Mouse (Mus musculus) embryo, embryonic 9.5 days (tissue): ENCODE measurements at regions not wholly inside any gene's neighbourhood (a gene's known extent, or its start where the extent isn't known, plus 50 kb on each side); places are given as distances from the start of the nearest gene placed in this dataset.

ENCODE experiments used
- DNase-seq: peaks from one replicate; pipeline ENCODE4 v3.0.0-alpha.2; 2017; ENCODE audit errors: extremely low spot score

DNA sequence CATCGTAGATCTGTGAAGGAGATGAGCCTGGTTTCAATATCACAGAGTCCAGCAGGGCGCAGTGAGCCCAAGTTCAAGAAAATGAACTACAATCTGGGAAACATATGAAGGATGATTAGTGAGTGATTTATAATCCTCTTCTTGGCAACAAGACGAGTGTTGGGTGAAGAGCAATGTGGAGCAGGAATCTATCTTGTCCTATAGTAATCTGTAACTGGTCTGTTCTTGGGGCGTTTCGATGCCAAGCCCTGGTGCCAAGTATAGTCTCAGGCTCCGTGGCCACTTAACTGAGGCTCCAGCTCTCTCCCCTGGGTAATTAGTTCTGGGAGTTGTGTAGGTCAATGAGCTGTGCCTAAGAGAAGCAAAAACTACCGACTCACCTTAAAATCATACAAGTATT, 154.4 kb upstream of the Gorab start:
- DNase-seq, result no peak

DNA sequence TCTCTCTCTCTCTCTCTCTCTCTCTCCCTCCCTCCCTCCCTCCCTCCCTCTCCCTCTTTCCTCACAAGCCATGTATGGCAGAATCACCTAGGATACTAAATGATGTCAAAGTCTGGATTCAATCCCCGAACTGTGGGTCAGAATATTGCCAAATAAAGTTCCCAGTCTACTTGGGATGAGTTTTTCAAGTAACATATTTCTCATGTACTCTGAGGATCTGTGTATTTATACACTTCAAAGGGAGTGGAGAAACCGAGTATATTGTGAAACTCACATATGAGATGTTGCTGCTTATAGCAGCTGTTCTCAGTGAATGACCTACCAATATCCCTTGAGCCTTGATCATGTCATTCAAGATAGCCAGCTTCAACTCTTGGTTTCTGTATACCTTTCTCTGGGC, 151.7 kb upstream of the Gorab start:
- no peak for DNase-seq

DNA sequence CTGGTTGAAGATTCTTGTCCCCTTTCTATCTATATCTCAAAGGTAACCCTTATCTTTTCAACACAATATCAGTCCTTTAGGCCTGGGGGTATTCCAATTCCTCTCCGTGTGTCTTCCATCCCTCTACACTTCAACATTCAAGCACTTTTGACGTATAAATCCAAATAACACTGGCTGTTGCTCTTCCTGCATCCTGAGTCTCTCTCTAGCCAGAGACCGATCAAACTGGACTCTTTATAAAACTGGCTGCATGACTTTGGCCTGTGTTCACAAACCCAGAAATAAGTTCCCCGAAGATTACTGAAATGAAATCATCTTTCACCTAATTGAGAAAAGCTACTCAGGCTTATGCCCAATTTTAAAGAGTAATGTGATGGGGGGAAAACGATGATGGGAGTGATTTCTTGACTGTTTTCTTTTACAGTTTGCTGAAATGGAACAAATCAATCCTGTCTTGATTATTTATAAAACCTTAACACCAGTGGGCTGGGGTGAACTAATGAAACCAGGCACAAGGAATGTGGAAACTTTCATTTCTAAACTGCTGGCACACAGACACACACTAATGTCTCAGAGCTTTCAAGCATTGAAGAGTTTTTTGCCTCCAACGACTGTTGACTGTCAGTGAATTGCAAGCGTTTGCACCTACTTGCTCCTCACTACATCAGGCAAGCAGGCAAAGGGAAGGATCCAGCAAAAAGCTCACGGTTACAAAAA, 135.5 kb upstream of the Gorab start:
- DNase-seq, result no peak

DNA sequence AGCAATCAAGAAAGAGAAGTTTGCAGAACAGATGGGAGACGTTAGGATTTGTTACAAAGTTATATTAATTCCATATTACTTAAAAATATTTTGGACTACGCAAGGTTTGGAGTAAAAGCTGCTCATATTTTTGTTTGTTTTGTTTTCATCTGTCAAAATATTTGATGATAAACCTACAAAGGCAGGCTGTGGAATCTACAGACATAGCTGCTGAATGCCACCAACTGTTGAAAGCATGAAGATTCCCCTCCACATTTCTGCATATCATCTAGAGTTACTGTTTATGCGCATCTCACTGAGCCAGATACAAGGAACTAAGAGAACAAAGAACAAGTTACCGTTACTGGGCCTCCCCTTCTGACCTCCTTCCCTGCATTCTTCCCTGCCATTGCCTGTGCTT, 127.1 kb upstream of the Gorab start:
- DNase-seq, result no peak

DNA sequence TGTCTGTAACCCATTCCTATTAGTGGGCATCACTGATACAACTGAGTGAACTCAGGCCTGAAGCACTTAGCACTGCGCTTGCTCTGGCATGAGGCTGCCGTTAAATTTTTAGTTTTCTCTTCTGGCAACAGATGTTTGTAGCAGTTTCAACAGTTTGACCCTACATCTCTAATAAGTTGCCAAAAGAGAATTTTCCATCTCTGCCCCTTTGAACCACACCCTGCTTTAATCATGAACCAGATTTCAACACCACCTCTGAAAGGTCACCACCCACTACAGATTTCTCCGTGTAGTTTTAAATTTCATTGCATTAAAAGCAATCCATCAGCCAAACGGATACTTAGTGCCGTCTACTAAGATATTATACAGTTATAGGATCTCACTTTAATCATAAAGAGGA, 114.5 kb upstream of the Gorab start:
- no peak for DNase-seq

DNA sequence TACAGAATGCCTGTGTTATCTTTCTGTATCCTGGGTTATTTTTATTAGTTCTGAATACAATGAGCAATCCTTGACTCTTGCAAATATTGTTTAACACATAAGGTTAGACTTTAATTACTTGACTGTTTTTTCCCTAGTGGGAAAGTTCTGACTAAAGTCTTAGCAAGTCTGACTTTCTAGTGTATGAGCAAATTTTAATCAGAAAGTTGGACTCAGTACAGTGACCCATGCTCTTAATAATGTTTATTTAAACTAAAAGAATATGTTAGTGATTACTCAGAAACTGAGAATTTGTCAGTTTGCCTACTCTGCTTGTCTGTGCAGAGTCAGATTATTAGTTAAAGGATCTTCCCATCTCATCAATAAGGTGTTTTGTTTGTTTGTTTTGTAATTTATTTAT, 109.4 kb upstream of the Gorab start:
- DNase-seq, result no peak

DNA sequence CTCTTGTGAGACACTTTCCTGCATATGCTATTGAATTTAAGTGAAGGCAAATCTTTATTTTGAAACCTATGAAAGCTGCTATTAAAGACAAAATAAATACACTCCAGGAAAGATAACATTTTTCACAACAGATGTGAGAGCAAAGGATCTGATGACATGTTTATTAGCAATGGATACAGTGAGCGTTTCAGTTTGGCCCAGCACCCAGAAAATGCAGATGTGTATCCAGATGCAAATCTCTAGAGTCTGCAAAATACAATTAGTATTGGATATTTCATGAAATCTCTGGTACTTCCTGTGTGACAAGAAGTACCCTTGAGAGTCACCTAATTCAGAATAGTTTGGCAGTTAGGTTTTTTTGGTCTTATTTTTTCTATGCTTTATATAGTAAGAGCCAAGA, 108.5 kb upstream of the Gorab start:
- no peak for DNase-seq

DNA sequence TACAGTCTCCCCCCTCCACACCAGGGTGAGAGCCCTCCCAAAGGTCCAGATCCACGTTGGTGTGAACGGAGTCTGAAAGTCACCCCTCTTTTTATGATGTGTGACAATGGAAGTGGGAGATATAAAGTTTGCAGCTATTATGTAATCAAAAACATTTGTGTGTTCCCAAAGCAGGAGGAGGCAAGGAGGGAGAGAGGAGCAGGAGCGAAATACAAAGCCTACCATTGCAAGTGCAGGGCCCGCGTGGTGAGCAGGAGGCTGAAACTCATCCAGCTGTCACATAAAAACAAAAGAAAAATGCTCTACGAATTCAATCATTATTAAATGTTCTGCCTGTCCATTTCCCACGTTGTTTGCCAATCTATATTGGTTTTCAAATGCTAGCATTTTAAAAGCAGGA, 101.6 kb upstream of the Gorab start:
- DNase-seq, result no peak

DNA sequence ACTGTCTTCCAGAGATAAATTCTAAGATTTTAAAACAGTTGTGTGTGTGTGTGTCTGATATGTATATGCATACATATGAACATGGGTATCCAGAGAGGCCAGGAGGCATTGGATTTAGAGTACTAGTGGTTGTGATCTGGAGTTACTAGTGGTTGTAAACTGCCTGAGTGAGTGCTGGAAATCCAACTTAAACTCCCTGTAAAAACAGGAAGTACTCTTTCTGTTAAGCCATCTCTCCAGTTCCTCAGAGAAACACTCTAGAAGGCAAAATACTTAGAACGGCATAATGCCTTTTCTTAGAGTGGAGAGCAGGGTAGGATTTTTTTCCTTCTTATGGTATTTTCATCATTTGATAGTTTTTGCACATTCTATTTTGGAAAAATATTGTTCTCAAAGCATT, 99.1 kb upstream of the Gorab start:
- DNase-seq, result no peak

DNA sequence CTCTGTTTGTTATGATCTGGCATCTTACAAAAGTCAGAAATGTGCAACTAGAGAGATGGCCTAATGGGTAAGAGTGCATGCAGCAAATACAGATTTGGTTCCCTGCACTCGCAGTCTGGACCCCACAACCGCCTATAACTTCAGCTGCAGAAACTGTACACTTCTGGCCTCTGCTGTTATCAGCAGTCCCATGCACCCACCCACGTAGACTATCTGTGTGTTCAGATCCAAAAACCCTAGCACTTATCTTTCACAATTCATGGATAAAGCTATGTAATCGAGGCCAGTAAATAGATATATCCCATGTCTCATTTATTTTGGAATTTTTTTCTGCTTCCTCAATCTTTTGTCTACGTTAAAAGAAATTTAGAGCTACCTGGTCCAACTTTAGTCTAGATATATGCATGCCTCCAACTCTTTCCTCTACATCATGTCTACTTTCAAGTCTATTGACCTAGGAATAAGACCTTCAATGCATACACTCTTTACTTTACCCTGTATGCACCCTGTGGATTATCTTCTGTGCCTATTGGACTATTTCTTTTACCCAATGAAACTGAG, 95.0 kb upstream of the Gorab start:
- no peak for DNase-seq

DNA sequence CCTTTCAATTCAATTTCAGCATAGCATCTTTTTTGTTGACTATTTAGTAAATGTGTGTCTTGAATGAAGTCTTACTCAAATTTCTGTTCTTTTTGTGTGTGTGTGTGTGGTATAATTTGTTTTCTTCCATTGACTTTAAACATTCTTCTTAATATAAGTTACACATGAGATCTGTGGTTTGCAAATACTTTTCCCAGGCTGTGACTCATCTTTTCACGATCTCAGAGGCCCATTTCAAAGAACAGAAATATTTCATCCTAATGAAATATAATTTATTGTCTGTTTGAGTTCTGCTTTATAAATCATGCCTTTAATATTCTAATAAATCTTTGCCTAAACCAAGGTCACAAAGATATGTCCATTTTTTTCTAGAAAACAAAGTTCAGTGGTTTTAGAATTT, 92.9 kb upstream of the Gorab start:
- DNase-seq, result no peak

DNA sequence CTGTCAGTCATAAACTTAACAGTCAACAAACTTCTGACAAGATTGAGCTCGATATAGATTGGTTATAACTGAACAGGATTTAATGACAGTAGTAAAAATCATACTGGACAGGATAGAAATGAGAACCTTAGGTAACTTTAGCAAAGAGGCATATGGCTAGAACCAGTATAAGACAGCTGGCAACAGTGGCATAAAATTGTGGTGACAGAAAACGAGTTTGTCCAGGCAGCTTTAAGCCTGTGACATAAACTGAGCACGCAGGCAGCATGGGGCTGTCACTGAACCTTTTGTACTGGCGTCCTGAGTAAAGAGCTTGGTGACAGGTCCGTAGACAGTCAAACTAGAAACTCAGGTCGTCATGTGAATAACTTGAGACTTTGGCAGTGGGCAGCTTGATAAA, 85.1 kb upstream of the Gorab start:
- no peak for DNase-seq

DNA sequence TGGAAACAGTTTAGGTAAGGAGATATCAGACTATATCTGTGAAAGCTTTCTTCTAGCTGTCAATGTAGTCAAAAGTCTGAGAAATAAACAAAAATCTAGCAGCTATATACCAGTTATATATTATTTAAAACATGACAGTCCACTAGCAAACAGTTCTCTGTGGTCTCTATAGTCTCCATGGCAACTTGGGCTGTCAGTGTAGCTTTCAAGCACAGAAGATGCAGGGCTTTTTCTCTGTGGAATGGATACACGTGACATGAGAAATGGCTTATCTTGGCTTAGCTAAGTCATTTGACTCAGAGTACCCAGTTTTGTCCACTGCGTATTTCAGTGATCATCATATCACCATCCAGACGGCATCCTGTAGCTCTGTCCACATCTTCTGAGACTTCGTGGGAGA, 84.6 kb upstream of the Gorab start:
- no peak for DNase-seq

DNA sequence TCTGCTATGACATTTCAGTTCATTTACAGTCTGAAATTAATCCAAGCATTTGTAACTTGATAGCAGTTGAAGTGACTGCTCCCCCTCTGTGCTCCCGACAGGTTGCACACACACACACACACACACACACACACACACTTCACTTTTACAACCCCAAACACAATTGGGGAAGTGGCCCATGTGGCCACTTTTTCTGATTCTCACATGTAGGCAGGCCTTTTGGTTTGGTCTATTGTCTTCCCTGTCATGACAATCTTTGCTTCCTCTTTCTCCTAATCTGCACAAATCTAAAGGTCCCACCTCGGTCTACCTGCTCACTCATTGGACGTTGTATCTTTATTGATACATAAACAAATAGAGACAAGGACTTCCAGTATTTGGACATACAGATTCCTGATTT, 79.6 kb upstream of the Gorab start:
- no peak for DNase-seq

DNA sequence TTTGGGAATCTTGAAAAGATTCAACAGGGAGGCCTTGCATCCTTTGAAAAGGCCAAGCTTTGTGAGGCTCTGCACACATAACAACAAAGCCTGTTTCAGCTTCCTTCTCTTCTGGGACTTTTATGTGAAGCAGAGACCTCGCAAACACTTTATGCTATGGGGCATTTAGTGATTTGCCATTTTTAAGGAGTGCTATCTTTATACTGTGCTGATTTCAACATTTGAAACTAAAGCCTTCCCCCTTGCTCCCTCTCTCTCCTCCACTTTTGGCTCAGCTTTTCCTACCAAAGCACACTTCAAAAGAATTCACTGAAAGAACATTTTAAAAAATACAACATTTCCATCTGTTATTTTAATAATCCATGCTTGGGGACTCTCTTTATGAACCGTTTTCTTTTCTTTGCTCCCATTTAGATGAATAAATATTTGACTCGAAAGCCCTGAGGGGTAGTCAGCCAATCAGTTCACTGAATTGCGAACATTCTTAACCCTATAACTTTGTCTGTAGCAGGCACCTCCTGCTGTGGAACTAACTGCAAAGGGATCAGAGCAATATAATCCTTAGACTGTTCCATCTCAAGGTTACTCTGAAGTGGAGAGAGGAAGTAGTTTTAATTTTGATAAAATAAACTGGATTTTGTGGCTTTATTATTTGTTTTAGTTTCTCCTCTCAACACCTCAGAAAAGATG, 74.2 kb upstream of the Gorab start:
- DNase-seq, result no peak

DNA sequence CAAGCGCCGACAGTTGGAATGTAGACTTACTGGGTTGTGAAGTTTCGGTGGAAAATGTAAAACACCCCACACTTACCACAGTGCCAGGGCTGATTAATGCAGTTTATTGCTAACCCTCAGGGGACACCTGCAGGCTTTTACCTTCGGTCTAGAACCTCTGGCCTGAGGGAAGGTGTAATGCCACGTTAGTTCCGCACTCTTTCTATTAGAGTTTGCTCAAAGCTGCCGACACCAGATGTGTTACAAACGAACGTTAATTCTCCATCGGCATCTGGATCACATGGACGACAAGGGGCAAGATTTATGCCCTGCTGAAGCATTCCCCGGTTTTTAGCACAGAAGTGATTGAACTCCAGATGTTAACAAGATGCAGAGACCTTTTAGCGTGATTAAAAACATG, 57.7 kb upstream of the Gorab start:
- DNase-seq, result no peak

DNA sequence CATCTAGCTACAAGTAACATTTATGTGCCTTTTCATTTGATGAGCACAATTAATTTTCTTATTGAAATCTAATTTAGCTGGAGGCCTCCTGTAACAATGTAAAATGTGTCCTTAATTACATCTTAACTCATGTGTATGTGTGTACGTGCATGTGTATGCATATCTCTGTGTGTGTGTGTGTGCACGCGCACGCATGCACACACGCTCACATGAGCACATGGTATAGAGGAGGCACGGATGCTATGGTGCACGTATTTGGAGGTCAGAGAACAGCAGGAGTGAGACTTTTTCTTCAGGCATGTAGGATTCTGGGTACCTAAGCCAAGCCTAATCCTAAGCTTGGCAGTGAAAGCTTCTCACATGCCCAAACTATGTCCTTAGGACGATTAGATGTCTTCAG, 52.9 kb upstream of the Gorab start:
- no peak for DNase-seq
